Mouse (Mus musculus) R1 (cell line): ENCODE results near the gene Gm14151.
"Not testable (repeated sequence)": the region's sequence is repeated elsewhere in the genome, so short reads cannot be mapped to it uniquely, and the experiment has no call there.

Experiments used
- DNase-seq: peaks from one replicate; pipeline ENCODE4 v3.0.0-alpha.2; 2018; ENCODE audit warnings: low read depth, low spot score

The Gm14151 gene

GRCm38 (mm10) chr2:151092250-151092649, at the start of gene Gm14151:
Gm14151 (minus strand) TSS chr2:151092350.
- not testable (repeated sequence) for DNase-seq

DNA sequence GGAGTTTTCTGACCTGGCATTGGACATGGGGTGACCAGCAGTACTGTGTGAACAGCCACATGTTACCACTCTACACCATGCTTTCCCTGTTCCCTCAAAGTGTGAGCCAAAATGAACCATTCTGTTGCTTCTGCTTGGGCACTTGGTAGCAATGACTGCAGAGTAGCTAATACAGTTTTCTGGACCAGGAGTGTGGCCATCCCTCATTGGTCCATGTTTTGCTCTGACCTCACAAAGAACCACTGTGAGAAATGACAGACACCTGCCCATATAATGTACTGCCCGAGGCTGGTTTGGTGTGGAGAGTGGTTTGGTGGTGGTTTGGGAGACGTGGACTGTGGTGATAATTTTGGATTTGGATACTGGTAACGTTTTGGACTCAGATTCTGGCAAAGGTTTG, 5.8 kb upstream of the Gm14151 start, which contains the start of gene Gm14147:
Gm14147 (plus strand) TSS at position 301 of the 400 bp plus-strand sequence.
- DNase-seq: not testable (repeated sequence)

DNA sequence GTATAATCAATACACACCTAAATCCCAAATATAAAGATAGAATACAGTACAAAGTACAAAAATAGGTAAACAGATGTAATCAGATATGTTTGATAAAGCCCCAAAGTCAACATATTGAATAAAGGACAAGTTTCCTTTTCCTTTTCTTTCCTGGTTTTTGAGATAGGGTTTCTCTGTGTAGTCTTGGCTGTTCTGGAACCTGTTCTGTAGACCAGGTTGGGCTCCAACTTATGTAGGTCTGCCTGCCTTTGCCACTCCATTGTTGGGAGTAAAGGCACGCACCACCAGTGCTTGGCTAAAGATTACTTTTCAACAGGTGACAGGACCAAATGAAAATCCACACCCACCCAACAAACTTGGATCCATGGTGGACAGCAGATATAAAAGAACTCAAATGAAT, 35.5 kb downstream of the Gm14151 start:
- DNase-seq: no peak

- DNase-seq: no peak
These were observed 51.7 kb downstream of the Gm14151 start for GRCm38 (mm10) chr2:151040411-151040810.

DNA sequence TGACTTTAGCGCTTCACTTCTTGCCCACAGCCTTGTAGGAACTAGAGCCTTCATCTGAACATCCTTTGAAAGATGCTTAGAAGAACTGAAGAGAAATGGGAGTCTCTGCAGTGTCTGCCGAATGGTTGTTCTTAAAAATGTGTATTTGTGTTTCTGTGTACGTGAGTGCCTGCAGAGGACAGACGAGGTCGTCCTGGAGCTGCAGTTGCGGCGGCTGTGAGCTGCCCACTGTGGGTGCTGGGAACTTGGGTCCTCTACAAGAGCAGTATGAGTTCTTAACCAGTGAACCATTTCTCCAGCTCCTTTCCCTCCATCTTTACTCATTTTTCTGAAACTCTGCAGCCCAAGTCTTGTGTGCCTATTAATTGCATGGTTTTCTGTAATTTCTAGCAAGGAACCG, 52.4 kb downstream of the Gm14151 start:
- DNase-seq: no peak

GRCm38 (mm10) chr2:151039232-151039695, 52.9 kb downstream of the Gm14151 start, which contains the start of the genes Ninl and Nanp:
Ninl (minus strand) TSS chr2:151039382.
Nanp (minus strand) TSS chr2:151039398.
- peak; percentile 96 for DNase-seq

GRCm38 (mm10) chr2:151038811-151039222, 53.3 kb downstream of the Gm14151 start:
- peak; percentile 35 for DNase-seq

- DNase-seq: peak; percentile 63
These were observed 54.1 kb downstream of the Gm14151 start for GRCm38 (mm10) chr2:151037876-151038552.

GRCm38 (mm10) chr2:151037292-151037691, 54.9 kb downstream of the Gm14151 start:
- DNase-seq: no peak
